Mouse (Mus musculus) limb, embryonic 14.5 days (tissue): ENCODE results near the gene Cenpq. TPM values are rescaled to one million over a fixed set of nuclear protein-coding genes. Genes with fewer than 3 reads are reported as not detected.

Source experiments
- ATAC-seq: fragments of 200-750 bp; cut with Nextera tagmentation; 2 replicates; pipeline ENCODE4 v1.8.0; 2017; ENCODE audit warnings: low read depth, moderate number of reproducible peaks, moderate TSS enrichment; ENCODE audit not compliant: low FRiP score
- DNase-seq: peaks from one replicate; pipeline ENCODE4 v3.0.0-alpha.2; 2015; ENCODE audit warnings: low spot score
- H3K27ac ChIP-seq: fragments of 300-500 bp; sonication (generic); replicated peaks from 2 replicates; pipeline ENCODE4 v1.5.1; 2014; ENCODE audit warnings: low read depth, mild to moderate bottlenecking, low read length, moderate library complexity, mixed read lengths
- H3K27me3 ChIP-seq: fragments of 300-500 bp; sonication (generic); 2 replicates; pipeline ENCODE4 v1.6.1; 2014; ENCODE audit warnings: low read length, mixed read lengths; ENCODE audit not compliant: control insufficient read depth, insufficient read depth
- H3K36me3 ChIP-seq: fragments of 300-500 bp; sonication (generic); 2 replicates; pipeline ENCODE4 v1.6.1; 2014; ENCODE audit warnings: mild to moderate bottlenecking, low read length, moderate library complexity, mixed read lengths; ENCODE audit not compliant: control insufficient read depth, insufficient read depth
- H3K4me1 ChIP-seq: fragments of 300-500 bp; sonication (generic); 2 replicates; pipeline ENCODE4 v1.6.1; 2014; ENCODE audit warnings: antibody characterized with exemption, low read length, mixed read lengths; ENCODE audit not compliant: control insufficient read depth, insufficient read depth
- H3K4me2 ChIP-seq: fragments of 300-500 bp; sonication (generic); replicated peaks from 2 replicates; pipeline ENCODE4 v1.6.1; 2014; ENCODE audit warnings: low read depth, mild to moderate bottlenecking, low read length, moderate library complexity; ENCODE audit not compliant: severe bottlenecking
- H3K4me3 ChIP-seq: fragments of 300-500 bp; sonication (generic); replicated peaks from 2 replicates; pipeline ENCODE4 v1.5.1; 2014; ENCODE audit warnings: low read length
- H3K9ac ChIP-seq: fragments of 300-500 bp; sonication (generic); 2 replicates; pipeline ENCODE4 v1.6.1; 2014; ENCODE audit warnings: mild to moderate bottlenecking, low read depth, low read length, moderate library complexity; ENCODE audit not compliant: severe bottlenecking
- H3K9me3 ChIP-seq: fragments of 300-500 bp; sonication (generic); 2 replicates; pipeline ENCODE4 v1.6.1; 2016; ENCODE audit warnings: low read length; ENCODE audit not compliant: control insufficient read depth
- POLR2A ChIP-seq: fragments of 200-500 bp; IDR thresholded peaks from 2 replicates; pipeline ENCODE4 v1.8.0; 2012; ENCODE audit warnings: inconsistent platforms, mild to moderate bottlenecking, moderate library complexity, borderline replicate concordance; ENCODE audit not compliant: insufficient read depth, insufficient read length; ENCODE audit errors: extremely low read depth
- WGBS: fragments of 180-500 bp; shearing (Covaris S2); extraction: QIAGEN DNeasy Blood & Tissue Kit; methylation state at CpG from one replicate; pipeline ENCODE4 v1.1.7; 2014; 5-methylcytosine and 5-hydroxymethylcytosine counted together
- polyA plus RNA-seq, 2 experiments: library from polyadenylated mRNA; depleted of rRNA in 1 of 2; stranded (reverse) in 1 of 2; unstranded in 1 of 2; fragments of >200 nt; fragmentation: Nextera tagmentation in 1 of 2; extraction: Ambion mirVana in 1 of 2; gene quantifications; 2 replicates each; pipeline versions ENCODE4 v1.2.1 to v1.2.3; 2012 to 2014

The Cenpq gene
- polyA plus RNA-seq, 2 experiments: 17.3 to 23.2 TPM

DNA sequence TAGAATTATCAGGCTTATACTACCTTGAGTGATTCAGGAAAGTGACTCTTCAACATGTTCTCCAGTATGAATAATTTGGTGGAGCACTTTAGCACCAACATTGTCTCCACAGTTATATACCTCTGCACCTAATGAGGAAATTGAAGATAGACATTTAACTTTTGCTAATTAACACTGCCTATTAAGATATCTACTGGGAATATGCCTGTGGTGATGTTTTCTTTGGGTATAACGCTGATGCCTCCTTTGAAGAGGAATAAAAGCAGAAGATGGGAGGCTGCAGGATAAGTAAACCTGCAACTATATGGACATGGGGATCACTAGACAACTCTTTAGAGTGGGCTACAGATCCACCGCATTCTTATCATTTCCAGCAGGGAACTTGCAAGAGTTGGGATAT, 20.6 kb downstream of the Cenpq start, which contains the start of gene Glyatl3:
Gene Glyatl3, minus strand, starts transcription at position 101 of the 400 bp plus-strand sequence.
- Histone ChIP-seq H3K9me3 (no peaks in the 10 kb centered on the region), H3K4me2 (no peak within 1 kb of the TSS), H3K27ac (no peak within 1 kb of the TSS), H3K36me3 (no peaks in the 10 kb centered on the region), H3K27me3 (no peaks in the 10 kb centered on the region), H3K9ac (no peak within 1 kb of the TSS), H3K4me3 (no peak within 1 kb of the TSS), H3K4me1 (no peaks in the 10 kb centered on the region)
- no peak for ATAC-seq
- 95% methylated on average over 2 of the region's 2 CpGs for WGBS
- DNase-seq: no peak
- TF ChIP-seq POLR2A: no peak

DNA sequence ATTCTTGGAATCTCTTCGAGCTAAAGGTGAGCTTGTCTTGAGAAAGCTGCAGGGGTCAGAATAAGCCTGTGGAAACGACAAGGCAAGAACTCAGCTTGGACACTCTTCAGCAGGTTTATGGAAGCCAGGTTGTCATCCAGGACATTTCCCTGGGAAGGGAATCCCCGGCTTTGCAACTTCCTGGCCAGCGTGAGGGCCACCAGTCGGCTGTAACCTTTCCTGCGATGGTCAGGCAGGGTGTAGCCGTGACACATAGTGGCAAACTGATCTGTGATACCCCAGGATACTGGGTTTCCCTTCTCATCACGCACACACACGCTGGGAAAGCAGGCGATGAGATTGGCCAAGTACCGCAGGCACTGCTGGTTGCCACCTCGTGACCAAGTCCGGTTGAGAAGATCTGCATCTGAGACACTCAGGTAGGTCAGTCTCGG, 30.1 kb downstream of the Cenpq start:
- Histone ChIP-seq H3K4me2 (peak overlapping the region; percentile 35; the same call in 1 of the 2 replicates), H3K36me3 (no peaks in the 10 kb centered on the region), H3K27ac (no peak overlapping the region), H3K9me3 (no peaks in the 10 kb centered on the region), H3K27me3 (no peaks in the 10 kb centered on the region), H3K4me3 (0 out of 2 replicates have a peak overlapping the region, but pooled peaks have one; percentile 2), H3K4me1 (peaks cover 5% of the 10 kb centered on the region; the same call in 1 of the 2 replicates), H3K9ac (no peak overlapping the region)
- WGBS: 10% methylated on average over 14 of the region's 14 CpGs
- DNase-seq (no peak), ATAC-seq (0 out of 2 replicates have a peak, but pooled peaks have one; percentile 26)
- no peak for TF ChIP-seq POLR2A

DNA sequence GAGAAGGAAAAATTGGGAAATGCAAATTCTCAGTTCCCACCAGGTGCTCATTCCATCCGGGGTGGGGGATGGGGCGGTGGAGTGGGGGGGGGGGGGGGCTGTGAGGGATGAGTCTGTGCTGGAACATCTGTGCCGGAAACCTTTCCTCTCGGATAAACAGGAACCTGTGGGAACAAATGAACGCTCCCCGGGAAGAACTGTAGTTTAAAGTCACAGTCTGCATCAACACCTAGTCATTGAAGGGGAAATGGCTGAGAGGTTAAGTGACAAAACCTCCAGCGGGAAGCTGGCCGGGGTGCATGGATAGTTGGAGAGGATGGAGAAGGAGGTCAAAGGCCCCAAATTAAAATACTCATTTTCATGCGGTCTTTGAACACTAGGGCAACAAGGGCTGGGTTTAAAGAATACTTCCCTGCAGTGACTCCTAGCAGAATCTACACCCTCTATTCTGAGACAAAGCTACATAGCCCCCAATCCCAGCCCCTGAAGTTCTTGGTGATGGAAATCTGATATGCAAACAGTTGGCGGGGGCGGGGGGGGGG, 30.7 kb downstream of the Cenpq start:
- ATAC-seq: no peak
- H3K4me2 ChIP-seq: 0 out of 2 replicates have a peak overlapping the region, but pooled peaks have one; percentile 7
- H3K27me3 ChIP-seq: no peaks in the 10 kb centered on the region
- peaks cover 5% of the 10 kb centered on the region; the same call in 1 of the 2 replicates for H3K4me1 ChIP-seq
- H3K36me3 ChIP-seq: no peaks in the 10 kb centered on the region
- H3K4me3 ChIP-seq: no peak overlapping the region
- WGBS: 8% methylated on average over 11 of the region's 11 CpGs
- H3K9me3 ChIP-seq: no peaks in the 10 kb centered on the region
- H3K27ac ChIP-seq: no peak overlapping the region
- H3K9ac ChIP-seq: no peak overlapping the region
- DNase-seq: no peak
- no peak for TF ChIP-seq POLR2A

DNA sequence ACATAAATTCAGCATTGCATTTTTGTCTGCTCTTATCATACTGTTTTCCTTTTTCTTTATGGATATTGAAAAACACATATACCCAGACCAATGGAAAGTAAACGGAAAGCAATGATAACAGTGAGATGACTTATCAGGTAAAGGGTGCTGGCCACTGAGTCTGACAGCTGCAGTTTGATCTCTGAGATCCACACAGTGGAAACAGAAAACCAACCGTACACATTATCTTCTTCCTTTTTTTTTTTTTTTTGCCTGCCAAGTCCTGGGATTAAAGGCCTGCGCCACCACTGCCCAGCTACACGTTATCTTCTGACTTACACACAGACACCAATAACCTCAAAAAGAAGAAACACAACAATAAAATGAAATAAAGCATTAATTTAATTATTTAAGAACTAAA, 31.5 kb downstream of the Cenpq start:
- no peak for ATAC-seq
- WGBS: 76% methylated on average over 4 of the region's 4 CpGs

DNA sequence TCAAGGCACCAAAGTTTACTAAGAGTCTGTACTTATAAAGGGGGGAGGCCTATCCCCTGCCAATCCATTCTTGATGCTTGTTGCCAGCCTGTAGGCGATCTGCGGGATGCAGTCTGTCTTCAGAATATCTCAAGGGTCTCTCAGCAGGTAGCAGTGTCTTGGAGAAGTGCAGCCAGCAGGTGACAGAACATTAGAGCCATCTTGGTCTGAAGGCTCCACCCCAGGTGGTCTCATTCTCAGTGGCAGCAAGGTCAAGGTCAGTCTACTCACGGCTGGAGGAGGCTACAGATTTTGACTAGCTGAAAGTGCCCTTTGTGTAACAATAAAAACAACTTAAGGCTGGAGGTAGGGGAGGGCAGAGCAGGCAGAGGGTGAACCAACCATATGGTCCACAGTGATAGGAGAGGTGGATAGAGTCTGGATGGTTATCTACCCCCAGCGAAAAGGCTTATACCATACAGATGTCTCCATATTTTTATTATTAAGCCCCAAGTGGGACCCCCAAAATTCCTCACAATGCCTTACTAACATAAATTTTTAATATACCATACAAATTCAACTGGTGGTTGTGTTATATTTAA, 35.0 kb downstream of the Cenpq start:
- H3K27me3 ChIP-seq: no peaks in the 10 kb centered on the region
- H3K27ac ChIP-seq: no peak overlapping the region
- DNase-seq (no peak), ATAC-seq (no peak)
- H3K4me2 ChIP-seq: no peak overlapping the region
- no peak overlapping the region for H3K4me3 ChIP-seq
- no peak for TF ChIP-seq POLR2A
- peaks cover 5% of the 10 kb centered on the region; the same call in 1 of the 2 replicates for H3K4me1 ChIP-seq
- 39% methylated on average over 4 of the region's 4 CpGs for WGBS
- H3K9me3 ChIP-seq: no peaks in the 10 kb centered on the region
- no peak overlapping the region for H3K9ac ChIP-seq
- no peaks in the 10 kb centered on the region for H3K36me3 ChIP-seq

More for the DNA sequence above, 31.5 kb downstream of the Cenpq start:
- no peak overlapping the region for H3K9ac ChIP-seq
- peaks cover 5% of the 10 kb centered on the region; the same call in 1 of the 2 replicates for H3K4me1 ChIP-seq
- H3K36me3 ChIP-seq: no peaks in the 10 kb centered on the region
- H3K4me2 ChIP-seq: no peak overlapping the region
- H3K27ac ChIP-seq: no peak overlapping the region
- no peaks in the 10 kb centered on the region for H3K27me3 ChIP-seq
- no peak overlapping the region for H3K4me3 ChIP-seq
- no peak for DNase-seq
- no peaks in the 10 kb centered on the region for H3K9me3 ChIP-seq
- no peak for TF ChIP-seq POLR2A
